Mouse (Mus musculus) limb, embryonic 13.5 days (tissue): ENCODE measurements at regions not wholly inside any gene's neighbourhood (a gene's known extent, or its start where the extent isn't known, plus 50 kb on each side); places are given as distances from the start of the nearest gene placed in this dataset.
A peak's percentile ranks its signal among the peaks of the same experiment; 100 is the strongest.

Experiments used
- ATAC-seq: fragments of 200-750 bp; cut with Nextera tagmentation; 2 replicates; pipeline ENCODE4 v1.8.0; 2017; ENCODE audit warnings: low read depth, moderate number of reproducible peaks, moderate TSS enrichment; ENCODE audit not compliant: low FRiP score
- H3K27ac ChIP-seq: fragments of 300-500 bp; sonication (generic); 2 replicates; pipeline ENCODE4 v1.5.1; 2015; ENCODE audit warnings: inconsistent platforms, mild to moderate bottlenecking, moderate library complexity
- H3K27me3 ChIP-seq: fragments of 300-500 bp; sonication (generic); 2 replicates; pipeline ENCODE4 v1.6.1; 2015; ENCODE audit warnings: mild to moderate bottlenecking, inconsistent platforms
- H3K36me3 ChIP-seq: fragments of 300-500 bp; sonication (generic); 2 replicates; pipeline ENCODE4 v1.6.1; 2015; ENCODE audit warnings: inconsistent platforms, mild to moderate bottlenecking, moderate library complexity
- H3K4me1 ChIP-seq: fragments of 300-500 bp; sonication (generic); 2 replicates; pipeline ENCODE4 v1.6.1; 2015; ENCODE audit warnings: inconsistent platforms
- H3K4me2 ChIP-seq: fragments of 300-500 bp; sonication (generic); replicated peaks from 2 replicates; pipeline ENCODE4 v1.6.1; 2015; ENCODE audit warnings: inconsistent platforms, mild to moderate bottlenecking, moderate library complexity
- H3K4me3 ChIP-seq: fragments of 300-500 bp; sonication (generic); 2 replicates; pipeline ENCODE4 v1.5.1; 2015; ENCODE audit warnings: moderate library complexity, mild to moderate bottlenecking, inconsistent platforms
- H3K9ac ChIP-seq: fragments of 300-500 bp; sonication (generic); 2 replicates; pipeline ENCODE4 v1.6.1; 2015; ENCODE audit warnings: mild to moderate bottlenecking, inconsistent platforms
- H3K9me3 ChIP-seq: fragments of 300-500 bp; sonication (generic); 2 replicates; pipeline ENCODE4 v1.6.1; 2016; ENCODE audit warnings: inconsistent platforms
- WGBS: fragments of 180-500 bp; shearing (Covaris S2); methylation state at CpG from one replicate; pipeline ENCODE4 v1.1.7; 2015; 5-methylcytosine and 5-hydroxymethylcytosine counted together

- no peak overlapping the region for H3K27ac ChIP-seq
- no peaks in the 10 kb centered on the region for H3K9me3 ChIP-seq
- H3K27me3 ChIP-seq: no peaks in the 10 kb centered on the region
- H3K4me1 ChIP-seq: peaks cover 18% of the 10 kb centered on the region
- H3K36me3 ChIP-seq: no peaks in the 10 kb centered on the region
- no peak overlapping the region for H3K4me3 ChIP-seq
- no peak overlapping the region for H3K4me2 ChIP-seq
- ATAC-seq: no peak
- 83% methylated on average over 4 of the region's 4 CpGs for WGBS
- H3K9ac ChIP-seq: no peak overlapping the region
Observed at GRCm38 (mm10) chr13:113536306-113536705, 82.1 kb downstream of the Snx18 start.

GRCm38 (mm10) chr13:113534664-113535455 lies 83.5 kb downstream of the Snx18 start:
- H3K4me1 ChIP-seq: peaks cover 18% of the 10 kb centered on the region
- H3K4me2 ChIP-seq: peak overlapping the region; percentile 25; the same call in 1 of the 2 replicates
- no peak overlapping the region for H3K4me3 ChIP-seq
- H3K9me3 ChIP-seq: no peaks in the 10 kb centered on the region
- WGBS: 31% methylated on average over 8 of the region's 8 CpGs
- no peaks in the 10 kb centered on the region for H3K27me3 ChIP-seq
- H3K27ac ChIP-seq: peak overlapping the region; percentile 52; the same call in 1 of the 2 replicates
- H3K36me3 ChIP-seq: no peaks in the 10 kb centered on the region
- H3K9ac ChIP-seq: no peak overlapping the region
- peak; percentile 83 for ATAC-seq

GRCm38 (mm10) chr13:113533884-113534445 lies 84.4 kb downstream of the Snx18 start:
- Histone ChIP-seq H3K4me2 (0 out of 2 replicates have a peak overlapping the region, but pooled peaks have one; percentile 4), H3K27me3 (no peaks in the 10 kb centered on the region), H3K27ac (peak overlapping the region; percentile 33; the same call in 1 of the 2 replicates), H3K4me1 (peaks cover 18% of the 10 kb centered on the region), H3K9me3 (no peaks in the 10 kb centered on the region), H3K9ac (0 out of 2 replicates have a peak overlapping the region, but pooled peaks have one; percentile 19), H3K4me3 (no peak overlapping the region), H3K36me3 (no peaks in the 10 kb centered on the region)
- WGBS: 19% methylated on average over 4 of the region's 4 CpGs
- no peak for ATAC-seq

GRCm38 (mm10) chr13:113526997-113527396 lies 91.4 kb downstream of the Snx18 start:
- H3K27me3 ChIP-seq: no peaks in the 10 kb centered on the region
- no peak overlapping the region for H3K27ac ChIP-seq
- no peaks in the 10 kb centered on the region for H3K36me3 ChIP-seq
- no peaks in the 10 kb centered on the region for H3K9me3 ChIP-seq
- H3K9ac ChIP-seq: no peak overlapping the region
- no peak overlapping the region for H3K4me3 ChIP-seq
- 83% methylated on average over 6 of the region's 6 CpGs for WGBS
- no peak for ATAC-seq
- H3K4me2 ChIP-seq: no peak overlapping the region
- H3K4me1 ChIP-seq: no peaks in the 10 kb centered on the region

- Histone ChIP-seq H3K4me1 (no peaks in the 10 kb centered on the region), H3K4me3 (no peak overlapping the region), H3K36me3 (no peaks in the 10 kb centered on the region), H3K27ac (no peak overlapping the region), H3K9ac (no peak overlapping the region), H3K9me3 (no peaks in the 10 kb centered on the region), H3K4me2 (no peak overlapping the region), H3K27me3 (no peaks in the 10 kb centered on the region)
- no peak for ATAC-seq
- WGBS: 72% methylated on average over 5 of the region's 5 CpGs
Observed at GRCm38 (mm10) chr13:113523503-113523902, 94.9 kb downstream of the Snx18 start.

- H3K27ac ChIP-seq: no peak overlapping the region
- H3K4me1 ChIP-seq: peaks cover 17% of the 10 kb centered on the region
- H3K4me2 ChIP-seq: no peak overlapping the region
- no peak for ATAC-seq
- no peaks in the 10 kb centered on the region for H3K9me3 ChIP-seq
- 76% methylated on average over 6 of the region's 6 CpGs for WGBS
- no peak overlapping the region for H3K9ac ChIP-seq
- no peaks in the 10 kb centered on the region for H3K27me3 ChIP-seq
- no peaks in the 10 kb centered on the region for H3K36me3 ChIP-seq
- H3K4me3 ChIP-seq: no peak overlapping the region
Observed at GRCm38 (mm10) chr13:113518144-113518543, 100.2 kb downstream of the Snx18 start.

GRCm38 (mm10) chr13:113516102-113516501 lies 102.3 kb downstream of the Snx18 start:
- no peaks in the 10 kb centered on the region for H3K9me3 ChIP-seq
- no peak overlapping the region for H3K27ac ChIP-seq
- H3K27me3 ChIP-seq: no peaks in the 10 kb centered on the region
- H3K36me3 ChIP-seq: no peaks in the 10 kb centered on the region
- WGBS: 90% methylated on average over 1 of the region's 1 CpGs
- no peak overlapping the region for H3K4me2 ChIP-seq
- ATAC-seq: no peak
- H3K4me1 ChIP-seq: peaks cover 17% of the 10 kb centered on the region
- no peak overlapping the region for H3K9ac ChIP-seq
- no peak overlapping the region for H3K4me3 ChIP-seq

- no peak overlapping the region for H3K9ac ChIP-seq
- no peaks in the 10 kb centered on the region for H3K36me3 ChIP-seq
- peak overlapping the region; percentile 69 for H3K27ac ChIP-seq
- WGBS: 11% methylated on average over 7 of the region's 7 CpGs
- ATAC-seq: peak; percentile 84
- H3K9me3 ChIP-seq: no peaks in the 10 kb centered on the region
- peak overlapping the region; percentile 47 for H3K4me2 ChIP-seq
- H3K4me1 ChIP-seq: peaks cover 17% of the 10 kb centered on the region
- H3K4me3 ChIP-seq: no peak overlapping the region
- no peaks in the 10 kb centered on the region for H3K27me3 ChIP-seq
Observed at GRCm38 (mm10) chr13:113515162-113515600, 103.2 kb downstream of the Snx18 start.

GRCm38 (mm10) chr13:113509403-113510185 lies 108.8 kb downstream of the Snx18 start:
- Histone ChIP-seq H3K27ac (peak overlapping the region; percentile 2; the same call in 1 of the 2 replicates), H3K36me3 (no peaks in the 10 kb centered on the region), H3K27me3 (no peaks in the 10 kb centered on the region), H3K9me3 (peaks cover 4% of the 10 kb centered on the region; the same call in 1 of the 2 replicates), H3K4me1 (peaks cover 13% of the 10 kb centered on the region), H3K9ac (no peak overlapping the region), H3K4me3 (no peak overlapping the region), H3K4me2 (0 out of 2 replicates have a peak overlapping the region, but pooled peaks have one; percentile 0)
- WGBS: 62% methylated on average over 10 of the region's 10 CpGs
- ATAC-seq: peak; percentile 48; the same call in 1 of the 2 replicates

- no peak overlapping the region for H3K4me3 ChIP-seq
- H3K27me3 ChIP-seq: no peaks in the 10 kb centered on the region
- H3K4me2 ChIP-seq: no peak overlapping the region
- H3K9ac ChIP-seq: no peak overlapping the region
- peaks cover 10% of the 10 kb centered on the region for H3K4me1 ChIP-seq
- 83% methylated on average over 11 of the region's 11 CpGs for WGBS
- no peak overlapping the region for H3K27ac ChIP-seq
- H3K9me3 ChIP-seq: peaks cover 4% of the 10 kb centered on the region; the same call in 1 of the 2 replicates
- no peak for ATAC-seq
- no peaks in the 10 kb centered on the region for H3K36me3 ChIP-seq
Observed at GRCm38 (mm10) chr13:113508124-113508728, 110.1 kb downstream of the Snx18 start.

GRCm38 (mm10) chr13:113502528-113502927 lies 115.8 kb downstream of the Snx18 start:
- Histone ChIP-seq H3K27me3 (no peaks in the 10 kb centered on the region), H3K9ac (no peak overlapping the region), H3K4me2 (no peak overlapping the region), H3K27ac (no peak overlapping the region), H3K9me3 (peaks cover 4% of the 10 kb centered on the region; the same call in 1 of the 2 replicates), H3K4me3 (no peak overlapping the region), H3K4me1 (peaks cover 10% of the 10 kb centered on the region), H3K36me3 (no peaks in the 10 kb centered on the region)
- ATAC-seq: no peak
- WGBS: 49% methylated on average over 6 of the region's 6 CpGs
